Mouse (Mus musculus): ENCODE measurements around the gene Fkbp3.

DNA sequence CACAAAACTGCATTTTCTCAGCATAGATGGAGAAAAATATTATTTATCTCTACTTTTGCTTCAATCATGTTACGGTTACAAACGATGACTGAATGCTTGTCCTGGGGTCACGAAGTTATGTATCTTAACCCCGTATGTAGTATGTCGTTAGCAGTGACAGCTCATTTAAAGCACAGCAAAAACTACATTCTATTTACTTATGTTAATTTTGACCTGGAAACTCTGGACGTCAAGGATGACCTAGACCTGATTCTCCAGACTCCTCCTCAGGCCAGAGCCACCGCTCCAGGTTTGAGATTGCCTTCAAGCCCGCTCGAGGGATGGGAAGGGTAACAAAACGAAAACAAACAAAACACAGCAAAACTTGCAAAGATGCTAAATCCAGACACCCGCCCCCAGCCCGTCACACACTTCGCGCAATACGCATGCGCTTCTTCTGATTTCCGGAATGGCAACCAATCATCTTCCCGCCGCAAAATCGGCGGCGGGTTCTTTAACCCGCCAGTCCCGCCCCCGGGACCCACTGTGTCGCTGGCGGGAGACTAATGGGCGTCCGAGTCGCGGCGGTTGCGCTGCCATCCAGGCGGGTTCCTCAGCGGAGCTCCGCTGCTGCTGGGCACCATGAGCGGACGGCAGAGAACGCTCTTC lies 1.4 kb upstream of the Fkbp3 start, which contains the start of gene Fancm:
- no peak for TF ChIP-seq CTCF (IDR thresholded peaks at IDR 0.05; ENCODE audit: extremely low read depth, insufficient read depth, low read length)
- peak; percentile 71 for TF ChIP-seq POLR2A (IDR thresholded peaks at IDR 0.05; ENCODE audit: extremely low read depth, insufficient read depth, low read length)
